Mouse (Mus musculus) MEL (cell line): ENCODE results near the gene Prdm16. TPM values are rescaled to one million over a fixed set of nuclear protein-coding genes. Genes with fewer than 3 reads are reported as not detected.

ENCODE experiments used
- DNase-seq: peaks from one replicate; pipeline ENCODE4 v3.0.0; 2011; ENCODE audit warnings: low read depth, low spot score
- H3K27ac ChIP-seq: 2 replicates; pipeline ENCODE4 v1.5.1; 2012; ENCODE audit warnings: low read depth, mild to moderate bottlenecking, control low read depth, low read length, moderate library complexity; ENCODE audit not compliant: control insufficient read depth
- H3K27me3 ChIP-seq, 2 experiments: fragments of 150-350 bp in 1 of 2; sonication (generic) in 1 of 2; 2 replicates each; pipeline ENCODE4 v1.6.1; 2012; ENCODE audit warnings: low read length in 2 of 2, mild to moderate bottlenecking in 2 of 2, improper control_type of control experiment in 1 of 2, moderate library complexity in 1 of 2; ENCODE audit not compliant: insufficient read depth in 2 of 2, control insufficient read depth in 1 of 2
- H3K36me3 ChIP-seq, 2 experiments: 2 replicates each; pipeline ENCODE4 v1.6.1; 2012 to 2014; ENCODE audit warnings: low read length in 2 of 2, improper control_type of control experiment in 1 of 2, inconsistent platforms in 1 of 2, mild to moderate bottlenecking in 1 of 2; ENCODE audit not compliant: insufficient read depth in 2 of 2, control insufficient read depth in 1 of 2
- H3K4me1 ChIP-seq, 2 experiments: fragments of 150-350 bp in 1 of 2; sonication (generic) in 1 of 2; 2 replicates each; pipeline ENCODE4 v1.6.1; 2012; ENCODE audit warnings: low read length in 2 of 2, improper control_type of control experiment in 1 of 2, mild to moderate bottlenecking in 1 of 2; ENCODE audit not compliant: insufficient read depth in 2 of 2, control insufficient read depth in 1 of 2
- H3K4me3 ChIP-seq, 2 experiments: fragments of 150-350 bp in 1 of 2; sonication (generic) in 1 of 2; 2 replicates each; pipeline ENCODE4 v1.5.1; 2012; ENCODE audit warnings: low read depth in 2 of 2, low read length in 2 of 2, mild to moderate bottlenecking in 2 of 2, moderate library complexity in 2 of 2, control low read depth in 1 of 2, improper control_type of control experiment in 1 of 2; ENCODE audit not compliant: control insufficient read depth in 1 of 2, insufficient read depth in 1 of 2
- H3K79me2 ChIP-seq: 2 replicates; pipeline ENCODE4 v1.6.1; 2012; ENCODE audit warnings: mild to moderate bottlenecking, low read length, moderate library complexity; ENCODE audit not compliant: control insufficient read depth, poor library complexity, insufficient read depth
- H3K9ac ChIP-seq: 2 replicates; pipeline ENCODE4 v1.6.1; 2012; ENCODE audit warnings: low read depth, mild to moderate bottlenecking, control low read depth, low read length, moderate library complexity; ENCODE audit not compliant: control insufficient read depth, poor library complexity, severe bottlenecking
- H3K9me3 ChIP-seq: fragments of 150-350 bp; sonication (generic); replicated peaks from 2 replicates; pipeline ENCODE4 v1.6.1; 2012; ENCODE audit warnings: mild to moderate bottlenecking, low read length, improper control_type of control experiment, moderate library complexity; ENCODE audit not compliant: insufficient read depth
- BHLHE40 ChIP-seq: IDR thresholded peaks from 2 replicates; pipeline ENCODE4 v1.6.1; 2012; ENCODE audit warnings: low read depth, mild to moderate bottlenecking, inconsistent platforms, low read length, improper control_type of control experiment, borderline replicate concordance
- GATA1 ChIP-seq: IDR thresholded peaks from 2 replicates; pipeline ENCODE4 v1.6.1; 2011; ENCODE audit warnings: low read depth, low read length, improper control_type of control experiment
- HCFC1 ChIP-seq: IDR thresholded peaks from 2 replicates; pipeline ENCODE4 v1.6.1; 2012; ENCODE audit warnings: low read depth, mild to moderate bottlenecking, inconsistent platforms, low read length, improper control_type of control experiment, moderate library complexity
- MAZ ChIP-seq: IDR thresholded peaks from 2 replicates; pipeline ENCODE4 v1.6.1; 2012; ENCODE audit warnings: low read depth, mild to moderate bottlenecking, inconsistent platforms, low read length, improper control_type of control experiment
- MEF2A ChIP-seq: IDR thresholded peaks from 2 replicates; pipeline ENCODE4 v1.6.1; 2014; ENCODE audit warnings: low read depth, mild to moderate bottlenecking, inconsistent platforms, low read length, improper control_type of control experiment; ENCODE audit not compliant: poor library complexity, insufficient replicate concordance, severe bottlenecking; ENCODE audit errors: extremely low read depth
- NELFE ChIP-seq: IDR thresholded peaks from 2 replicates; pipeline ENCODE4 v1.6.1; 2011; ENCODE audit warnings: low read depth, low read length, improper control_type of control experiment
- NRF1 ChIP-seq: IDR thresholded peaks from 2 replicates; pipeline ENCODE4 v1.6.1; 2014; ENCODE audit warnings: low read depth, mild to moderate bottlenecking, inconsistent platforms, low read length, improper control_type of control experiment, moderate library complexity; ENCODE audit not compliant: poor library complexity, insufficient read depth, severe bottlenecking
- POLR2A ChIP-seq, 2 experiments: IDR thresholded peaks; 2 replicates each; pipeline ENCODE4 v1.6.1; 2011 to 2012; ENCODE audit warnings: low read length in 2 of 2, mild to moderate bottlenecking in 2 of 2, control low read depth in 1 of 2, improper control_type of control experiment in 1 of 2, low read depth in 1 of 2, moderate library complexity in 1 of 2; ENCODE audit not compliant: control insufficient read depth in 1 of 2, insufficient read depth in 1 of 2, poor library complexity in 1 of 2
- POLR2AphosphoS5 ChIP-seq: IDR thresholded peaks from 2 replicates; pipeline ENCODE4 v1.6.1; 2012; ENCODE audit warnings: low read depth, borderline replicate concordance, mild to moderate bottlenecking, inconsistent platforms, low read length, moderate library complexity, mixed read lengths
- SIN3A ChIP-seq: IDR thresholded peaks from 2 replicates; pipeline ENCODE4 v1.6.1; 2012; ENCODE audit warnings: low read length, improper control_type of control experiment, inconsistent platforms
- SMC3 ChIP-seq: IDR thresholded peaks from 2 replicates; pipeline ENCODE4 v1.6.1; 2011; ENCODE audit warnings: low read depth, low read length, improper control_type of control experiment
- TCF12 ChIP-seq: IDR thresholded peaks from 2 replicates; pipeline ENCODE4 v1.6.1; 2014; ENCODE audit warnings: low read depth, mild to moderate bottlenecking, inconsistent platforms, low read length, improper control_type of control experiment, moderate library complexity
- UBTF ChIP-seq: IDR thresholded peaks from 2 replicates; pipeline ENCODE4 v1.6.1; 2012; ENCODE audit warnings: low read depth, mild to moderate bottlenecking, inconsistent platforms, low read length, improper control_type of control experiment, moderate library complexity, borderline replicate concordance; ENCODE audit not compliant: insufficient read depth
- USF1 ChIP-seq: IDR thresholded peaks from 2 replicates; pipeline ENCODE4 v1.6.1; 2014; ENCODE audit warnings: low read depth, mild to moderate bottlenecking, inconsistent platforms, low read length, improper control_type of control experiment, moderate library complexity
- ZKSCAN1 ChIP-seq: IDR thresholded peaks from 2 replicates; pipeline ENCODE4 v1.6.1; 2012; ENCODE audit warnings: low read depth, mild to moderate bottlenecking, inconsistent platforms, low read length, improper control_type of control experiment, moderate library complexity
- polyA plus RNA-seq, 2 experiments: library from polyadenylated mRNA; stranded (reverse) in 1 of 2; unstranded in 1 of 2; fragments of >175 nt in 1 of 2; fragments of >200 nt in 1 of 2; gene quantifications; 2 replicates each; pipeline versions ENCODE4 v1.2.1 to v1.2.4; 2012; ENCODE audit warnings: low replicate concordance in 2 of 2, low read depth in 1 of 2; ENCODE audit not compliant: insufficient read length in 2 of 2, insufficient read depth in 1 of 2, missing spikeins in 1 of 2
- total RNA-seq: library from RNA; depleted of rRNA; stranded (reverse); fragments of 300-350 nt; gene quantifications from 2 replicates; pipeline ENCODE4 v1.2.3, GENCODE M21; 2012

The Prdm16 gene
- total and polyA plus RNA-seq, 3 experiments: not detected

GRCm38 (mm10) chr4:154466305-154466704, 170.4 kb downstream of the Prdm16 start:
- Histone ChIP-seq H3K27me3 (no peaks in the 10 kb centered on the region), H3K4me3 (no peak overlapping the region), H3K79me2 (no peaks in the 10 kb centered on the region), H3K36me3 (no peaks in the 10 kb centered on the region), H3K4me1 (no peaks in the 10 kb centered on the region), H3K27ac (no peak overlapping the region), H3K9me3 (no peaks in the 10 kb centered on the region), H3K9ac (no peak overlapping the region)
- peak; percentile 13 for DNase-seq
- TF ChIP-seq TCF12 (no peak), ZKSCAN1 (no peak), POLR2A (IDR thresholded peaks at IDR 0.05; ENCODE audit: control insufficient read depth in 1 of 2, insufficient read depth in 1 of 2, low read depth in 1 of 2, low read length in 2 of 2, poor library complexity in 1 of 2) (no peak)

- H3K9me3 ChIP-seq: no peaks in the 10 kb centered on the region
Measured at GRCm38 (mm10) chr4:154465123-154465522, 171.6 kb downstream of the Prdm16 start.

GRCm38 (mm10) chr4:154460021-154460420, 176.7 kb downstream of the Prdm16 start:
- no peaks in the 10 kb centered on the region for H3K9me3 ChIP-seq
- no peak for DNase-seq
- H3K27me3 ChIP-seq: no peaks in the 10 kb centered on the region

More at GRCm38 (mm10) chr4:154465123-154465522, 171.6 kb downstream of the Prdm16 start:
- TF ChIP-seq SMC3 (no peak), BHLHE40 (no peak), POLR2A (IDR thresholded peaks at IDR 0.05; ENCODE audit: control insufficient read depth in 1 of 2, insufficient read depth in 1 of 2, low read depth in 1 of 2, low read length in 2 of 2, poor library complexity in 1 of 2) (no peak), SIN3A (no peak), TCF12 (no peak), USF1 (no peak), GATA1 (no peak), POLR2AphosphoS5 (no peak), MAZ (no peak), HCFC1 (no peak), UBTF (no peak), NELFE (no peak)
- no peak for DNase-seq
- no peaks in the 10 kb centered on the region for H3K27me3 ChIP-seq
- H3K9ac ChIP-seq: no peak overlapping the region
- H3K4me1 ChIP-seq: no peaks in the 10 kb centered on the region
- H3K4me3 ChIP-seq: no peak overlapping the region
- no peak overlapping the region for H3K27ac ChIP-seq
- H3K36me3 ChIP-seq: no peaks in the 10 kb centered on the region
- H3K79me2 ChIP-seq: no peaks in the 10 kb centered on the region

More at GRCm38 (mm10) chr4:154460021-154460420, 176.7 kb downstream of the Prdm16 start:
- H3K36me3 ChIP-seq: no peaks in the 10 kb centered on the region
- H3K9ac ChIP-seq: no peak overlapping the region
- no peak overlapping the region for H3K27ac ChIP-seq
- H3K79me2 ChIP-seq: no peaks in the 10 kb centered on the region
- no peaks in the 10 kb centered on the region for H3K4me1 ChIP-seq
- no peak for TF ChIP-seq MEF2A
- no peak for TF ChIP-seq POLR2AphosphoS5
- TF ChIP-seq NRF1: no peak
- TF ChIP-seq, all 39 proteins: peak for 0
- no peak overlapping the region for H3K4me3 ChIP-seq
